Mouse (Mus musculus) liver, adult (tissue): ENCODE measurements at regions not wholly inside any gene's neighbourhood (a gene's known extent, or its start where the extent isn't known, plus 50 kb on each side); places are given as distances from the start of the nearest gene placed in this dataset.

Experiments
- GATA4 ChIP-seq: IDR thresholded peaks from 2 replicates; pipeline ENCODE4 v1.6.1; 2014; ENCODE audit warnings: mild to moderate bottlenecking, low read length; ENCODE audit not compliant: insufficient replicate concordance

- TF ChIP-seq GATA4, result no peak
Observed at GRCm38 (mm10) chr15:46592868-46593267, 6458.7 kb downstream of the 9330182O14Rik start.

DNA sequence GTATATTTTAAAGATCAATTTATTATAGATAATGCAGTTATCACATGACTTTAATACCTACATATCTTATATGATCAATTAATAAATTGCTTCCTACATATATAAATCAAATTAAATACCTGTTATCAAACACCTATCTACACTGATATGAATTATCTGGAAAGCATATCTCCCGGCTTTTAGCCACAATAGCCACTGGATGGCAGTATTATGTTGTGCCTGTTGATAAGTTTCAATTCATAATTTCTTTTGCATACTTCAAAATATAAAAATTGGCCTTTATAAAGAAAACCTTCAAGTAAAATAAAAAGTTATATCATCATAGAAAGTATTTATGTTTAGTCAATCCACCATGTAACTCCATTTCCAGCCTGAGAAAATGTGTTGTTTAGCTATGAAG lies 6464.2 kb downstream of the 9330182O14Rik start:
- TF ChIP-seq GATA4, result no peak

DNA sequence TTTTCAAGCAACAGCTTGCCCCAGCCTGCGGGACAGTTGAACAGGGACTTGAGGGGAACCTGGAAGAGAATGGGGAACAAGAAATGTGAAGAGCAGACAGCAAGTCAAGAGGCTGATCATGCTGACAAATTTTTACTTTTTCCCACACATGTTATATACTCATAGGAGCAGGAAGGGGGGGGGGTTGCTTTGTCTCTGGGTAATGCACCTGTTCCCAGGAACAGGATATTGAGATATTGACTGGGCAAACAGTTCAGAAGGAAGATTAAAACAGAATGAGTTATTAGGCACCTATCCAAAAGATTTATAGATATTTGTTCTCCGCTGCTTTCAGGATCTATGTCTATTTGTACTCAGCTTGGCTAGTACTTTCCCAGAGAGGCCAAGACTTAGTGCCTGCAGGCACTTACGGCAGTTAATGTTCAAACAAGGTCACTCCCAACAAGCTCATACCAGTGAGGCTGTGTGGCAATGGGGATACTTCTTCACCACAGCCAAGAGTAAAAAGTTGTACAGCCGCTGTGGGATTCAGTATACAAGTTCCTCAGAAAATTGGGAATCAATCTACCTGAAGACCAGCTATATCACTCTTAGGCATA lies 6489.4 kb downstream of the 9330182O14Rik start:
- TF ChIP-seq GATA4, result no peak

GRCm38 (mm10) chr15:46625001-46625632 lies 6491.0 kb downstream of the 9330182O14Rik start:
- peak; percentile 36; the same call in 1 of the 2 replicates for TF ChIP-seq GATA4
